Mouse (Mus musculus): ENCODE measurements around the gene Arl2bp.

The Arl2bp gene

DNA sequence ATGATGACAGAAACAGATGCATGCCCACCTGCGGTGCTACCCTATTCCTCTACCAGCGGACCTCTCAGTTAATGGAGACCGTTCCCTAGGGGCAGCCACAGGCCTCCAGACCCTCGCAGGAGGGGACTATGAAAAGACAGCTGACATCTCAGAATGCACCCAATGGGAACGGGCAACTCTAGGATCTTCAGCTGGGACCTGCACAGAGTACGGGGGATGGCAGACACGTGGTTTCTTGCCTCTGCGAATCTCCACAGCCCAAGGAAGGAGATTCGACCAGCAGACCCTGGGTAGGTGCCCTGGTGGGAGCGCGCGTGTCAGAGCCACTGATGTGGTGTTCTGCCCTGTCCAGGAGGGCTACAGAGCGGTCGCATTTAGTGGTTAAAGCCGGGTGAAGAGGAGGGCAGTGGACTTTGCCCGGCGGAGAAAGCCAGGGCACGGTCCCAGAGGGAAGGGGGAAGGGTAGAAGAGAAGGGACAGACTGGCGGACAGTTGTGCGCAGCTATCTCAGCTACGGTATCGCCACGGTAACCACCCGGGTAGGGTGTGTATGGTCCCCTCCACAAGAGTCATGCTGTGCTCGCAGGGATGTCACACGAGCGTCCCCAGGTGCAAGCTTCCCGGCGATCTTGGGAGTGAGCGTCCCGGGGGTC is 29.1 kb downstream of the Arl2bp start:
- DNase-seq (ENCODE audit: low read depth, low spot score), result no peak

DNA sequence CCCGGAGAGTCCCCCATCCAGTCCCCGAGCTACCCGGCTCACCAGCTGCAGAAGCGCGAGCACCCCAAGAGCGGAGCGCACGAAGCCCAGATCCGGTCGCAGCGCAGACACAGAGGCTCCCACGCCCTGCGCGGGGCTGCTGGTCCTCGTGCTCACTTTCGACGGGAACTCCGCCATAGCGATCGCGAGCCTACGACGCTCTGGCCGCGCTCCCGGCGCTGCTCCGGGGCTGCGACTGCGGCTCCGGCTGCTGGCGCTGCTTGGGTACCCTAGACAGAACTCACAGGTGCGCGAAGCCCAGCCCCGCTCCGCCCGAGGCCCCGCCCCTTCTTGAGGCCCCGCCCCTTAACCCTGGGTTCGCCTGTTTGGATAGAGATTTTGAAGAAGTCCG is 29.6 kb downstream of the Arl2bp start, which contains the start of gene Pllp:
Gene Pllp (minus strand): TSS at position 285 of the 391 bp plus-strand sequence.
- DNase-seq (ENCODE audit: low read depth, low spot score), result no peak

DNA sequence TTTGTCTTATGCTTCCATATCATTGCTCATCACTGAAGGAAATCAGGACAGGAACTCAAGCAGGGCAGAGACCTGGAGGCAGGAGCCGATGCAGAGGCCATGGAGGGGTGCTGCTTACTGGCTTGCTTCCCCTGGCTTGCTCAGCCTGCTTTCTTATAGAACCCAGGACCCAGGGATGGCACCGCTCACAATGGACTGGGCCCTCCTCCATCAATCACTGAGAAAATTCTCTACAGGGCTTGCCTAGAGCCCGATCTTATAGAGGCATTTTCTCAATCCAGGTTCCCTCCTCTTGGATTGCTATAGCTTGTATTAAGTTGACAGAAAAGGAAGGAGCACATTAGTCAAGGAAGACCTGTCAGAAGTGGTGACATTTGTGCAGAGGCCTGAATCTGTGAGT is 30.2 kb downstream of the Arl2bp start:
- DNase-seq (ENCODE audit: low read depth, low spot score), result no peak

DNA sequence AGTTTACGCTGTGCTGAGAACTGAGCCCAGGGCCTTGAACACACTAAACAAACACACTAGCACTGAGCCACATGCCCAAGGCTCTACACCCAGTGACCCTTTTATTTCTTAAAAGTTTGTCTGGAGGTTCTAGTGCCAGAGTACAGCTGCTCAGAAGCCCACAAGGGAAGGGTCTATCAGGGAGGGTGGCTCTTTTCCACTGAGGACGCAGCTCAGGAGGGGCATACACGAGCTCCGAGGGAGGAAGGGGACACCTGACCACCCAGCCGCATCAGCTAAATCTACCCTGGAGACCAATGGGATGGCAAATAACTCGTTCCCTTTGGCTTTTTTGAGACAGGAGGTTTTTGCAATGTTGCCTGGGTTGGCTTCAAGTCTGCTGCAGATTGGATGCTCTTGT is 31.6 kb downstream of the Arl2bp start:
- no peak for DNase-seq (ENCODE audit: low read depth, low spot score)

DNA sequence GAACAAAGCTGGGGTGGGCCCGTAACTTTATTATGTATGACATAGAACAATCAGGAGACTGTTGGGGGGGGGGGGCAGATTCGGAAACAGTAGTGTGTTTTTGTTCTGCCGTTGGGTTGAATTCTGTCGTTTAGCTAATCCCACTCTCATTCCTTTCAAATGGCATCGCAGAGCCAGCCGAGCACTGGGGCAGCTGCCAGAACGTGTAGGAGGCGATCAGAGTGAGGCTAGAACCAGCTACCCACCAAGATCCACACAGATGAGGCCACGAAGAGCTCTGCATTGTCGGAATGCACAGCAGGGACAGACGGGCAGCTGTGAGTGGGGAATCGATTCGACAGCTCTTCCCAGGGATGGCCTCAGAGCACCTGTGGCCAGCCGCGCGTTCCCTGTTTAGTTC is 33.0 kb downstream of the Arl2bp start:
- DNase-seq (ENCODE audit: low read depth, low spot score), result peak; percentile 58

DNA sequence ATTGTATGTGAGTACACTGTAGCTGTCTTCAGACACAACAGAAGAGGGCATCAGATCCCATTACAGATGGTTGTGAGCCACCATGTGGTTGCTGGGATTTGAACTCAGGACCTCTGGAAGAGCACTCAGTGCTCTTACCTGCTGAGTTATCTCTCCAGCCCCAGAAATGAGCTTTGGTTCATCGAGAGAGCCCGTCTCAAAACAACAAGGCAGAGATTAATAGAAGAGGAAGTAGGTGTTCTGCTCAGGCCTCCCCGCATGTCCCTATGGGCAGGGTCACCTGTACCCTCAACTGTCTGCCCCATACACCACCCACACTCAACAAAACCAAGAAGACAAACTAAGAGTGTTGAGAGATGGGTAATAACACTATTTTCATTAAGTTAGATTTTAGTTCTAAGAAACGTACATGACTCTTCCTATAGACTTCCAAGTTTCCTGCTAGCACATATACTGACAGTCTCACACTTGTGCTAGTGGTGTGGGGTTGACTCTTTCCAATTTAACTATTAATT is 34.1 kb downstream of the Arl2bp start:
- no peak for DNase-seq (ENCODE audit: low read depth, low spot score)

DNA sequence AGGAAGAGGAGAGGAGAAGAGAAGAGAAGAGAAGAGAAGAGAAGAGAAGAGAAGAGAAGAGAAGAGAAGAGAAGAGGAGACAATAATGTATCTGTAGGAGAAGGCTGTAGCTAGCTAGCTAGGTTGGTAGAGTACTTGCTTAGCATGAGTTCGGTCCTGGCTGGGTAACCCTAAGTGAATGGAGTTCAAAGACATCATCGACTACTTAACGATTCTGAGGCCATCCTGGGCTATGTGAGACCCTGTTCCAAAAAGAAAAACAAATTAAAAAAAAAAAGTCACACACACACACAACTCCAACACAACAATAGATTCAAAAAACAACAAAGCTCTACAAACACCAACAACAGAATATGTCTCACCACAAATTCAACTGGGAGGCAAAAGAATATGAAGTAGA is 35.8 kb downstream of the Arl2bp start:
- no peak for DNase-seq (ENCODE audit: low read depth, low spot score)

DNA sequence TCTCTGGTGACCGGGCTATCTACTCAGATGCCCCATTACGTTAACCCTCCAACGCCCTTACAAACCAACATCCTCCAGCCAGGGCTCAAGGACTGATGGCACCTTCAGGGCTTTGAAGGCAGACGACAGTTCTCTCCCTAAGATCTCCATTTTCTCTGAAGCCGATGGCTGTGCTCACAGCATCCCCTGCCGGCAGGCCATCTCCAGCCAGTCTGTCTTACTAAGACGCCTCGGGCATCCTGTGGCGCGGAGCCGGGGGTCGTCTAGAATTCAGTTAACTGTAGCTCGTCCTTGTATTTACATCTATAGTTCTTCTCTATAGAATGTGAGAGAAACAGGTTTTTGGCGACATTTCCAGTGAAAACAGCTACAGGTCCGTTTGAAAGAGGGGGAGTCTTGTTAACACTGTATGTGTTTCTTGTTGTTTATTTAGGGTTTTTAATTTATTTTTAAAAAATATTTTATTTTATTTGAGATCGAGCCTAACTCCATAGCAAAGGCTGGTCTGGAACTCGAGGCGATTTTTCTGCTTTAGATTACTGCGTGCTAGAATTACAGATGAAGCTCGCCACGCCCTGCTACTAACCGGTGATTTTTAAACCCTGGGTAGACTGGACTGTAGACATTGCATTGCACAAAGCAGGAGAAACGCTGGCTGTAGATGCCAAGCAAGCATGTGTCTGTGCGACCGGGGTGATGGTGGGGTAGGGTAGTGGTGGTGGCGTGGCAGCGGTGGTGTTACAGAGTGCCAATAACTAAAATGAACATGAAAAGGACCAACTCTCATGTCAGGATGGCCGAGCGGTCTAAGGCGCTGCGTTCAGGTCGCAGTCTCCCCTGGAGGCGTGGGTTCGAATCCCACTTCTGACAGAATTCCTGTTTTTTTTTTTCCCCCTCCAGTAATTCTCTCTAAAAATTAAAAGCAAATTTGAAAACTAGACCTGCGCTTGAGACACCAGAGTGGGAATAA is 36.7 kb downstream of the Arl2bp start:
- DNase-seq (ENCODE audit: low read depth, low spot score), result peak; percentile 71

DNA sequence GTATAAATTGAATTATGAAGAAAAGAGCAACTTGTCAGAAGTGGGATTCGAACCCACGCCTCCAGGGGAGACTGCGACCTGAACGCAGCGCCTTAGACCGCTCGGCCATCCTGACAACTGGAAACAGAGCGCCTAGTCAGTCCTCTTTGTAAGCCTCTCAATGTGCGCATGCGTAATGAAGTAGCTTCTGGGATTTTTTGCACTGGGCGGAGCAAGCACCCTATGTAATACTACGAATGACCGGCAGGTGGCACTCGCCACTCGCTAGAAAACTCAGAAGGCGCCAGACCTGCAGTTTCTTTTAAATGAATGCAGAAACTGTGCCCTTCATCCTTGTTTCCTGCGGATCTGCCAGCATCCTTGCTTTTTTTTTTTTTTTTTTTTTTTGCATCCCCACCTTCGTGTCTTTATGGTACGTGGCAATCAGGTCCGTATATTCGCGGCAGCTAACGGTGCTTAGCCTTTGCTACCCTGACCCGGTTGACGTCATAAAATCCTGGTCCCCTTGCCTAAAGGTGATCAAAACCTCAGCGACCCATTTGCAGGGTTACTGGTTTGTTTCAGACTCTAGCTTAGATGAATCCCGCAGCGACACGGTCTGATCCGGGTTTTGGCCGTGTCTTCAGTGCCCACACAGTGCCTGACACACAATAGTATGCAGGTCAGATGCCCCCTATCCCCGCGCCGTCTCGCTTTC is 37.7 kb downstream of the Arl2bp start:
- peak; percentile 95 for DNase-seq (ENCODE audit: low read depth, low spot score)

DNA sequence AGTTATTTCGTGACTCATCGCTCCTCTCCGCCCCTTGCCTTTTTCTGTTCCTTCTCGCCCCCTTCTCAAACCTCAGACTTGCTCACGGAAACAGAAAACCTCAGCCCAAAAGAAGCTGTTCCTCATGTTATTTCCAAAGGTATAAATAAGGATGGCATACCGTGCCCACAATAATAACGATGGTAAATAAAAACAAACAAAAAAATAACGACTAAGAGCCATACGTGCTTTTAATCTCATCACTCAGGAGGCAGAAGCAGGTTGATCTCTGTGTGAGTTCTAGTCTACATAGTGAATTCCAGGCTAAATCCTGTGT is 38.2 kb downstream of the Arl2bp start:
- no peak for DNase-seq (ENCODE audit: low read depth, low spot score)

DNA sequence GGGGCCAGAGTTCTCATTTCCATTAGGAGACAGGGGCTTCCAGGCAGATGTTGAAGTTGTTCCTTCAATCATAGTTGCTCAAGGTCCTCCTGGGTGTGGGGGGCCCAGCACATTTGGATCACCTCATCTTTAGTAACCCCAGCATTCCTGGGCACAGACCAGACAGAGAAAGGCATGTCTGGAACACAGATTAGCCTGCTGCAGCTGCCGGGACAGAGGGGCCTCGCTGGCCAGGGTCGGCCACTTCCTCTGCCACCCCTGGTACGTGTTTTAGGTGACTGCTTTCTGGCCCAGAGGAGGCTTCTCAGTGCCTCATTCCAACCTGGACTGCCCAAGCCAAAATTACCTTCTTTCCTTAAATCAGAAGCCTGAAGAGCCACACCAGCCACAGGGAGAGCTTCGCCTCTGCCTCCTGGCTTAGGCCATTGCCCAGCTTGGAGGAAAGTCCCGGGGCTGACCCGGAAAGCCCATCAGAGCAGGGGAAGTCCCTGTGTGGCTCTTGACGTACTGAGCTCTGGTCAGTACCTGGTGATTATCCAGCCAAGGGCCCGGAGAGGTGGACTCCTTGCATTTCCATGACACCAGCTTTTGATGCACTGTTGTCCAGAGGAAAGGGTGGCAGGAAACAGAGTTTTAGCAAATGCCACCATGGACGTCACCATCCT is 39.3 kb downstream of the Arl2bp start:
- DNase-seq (ENCODE audit: low read depth, low spot score), result no peak

DNA sequence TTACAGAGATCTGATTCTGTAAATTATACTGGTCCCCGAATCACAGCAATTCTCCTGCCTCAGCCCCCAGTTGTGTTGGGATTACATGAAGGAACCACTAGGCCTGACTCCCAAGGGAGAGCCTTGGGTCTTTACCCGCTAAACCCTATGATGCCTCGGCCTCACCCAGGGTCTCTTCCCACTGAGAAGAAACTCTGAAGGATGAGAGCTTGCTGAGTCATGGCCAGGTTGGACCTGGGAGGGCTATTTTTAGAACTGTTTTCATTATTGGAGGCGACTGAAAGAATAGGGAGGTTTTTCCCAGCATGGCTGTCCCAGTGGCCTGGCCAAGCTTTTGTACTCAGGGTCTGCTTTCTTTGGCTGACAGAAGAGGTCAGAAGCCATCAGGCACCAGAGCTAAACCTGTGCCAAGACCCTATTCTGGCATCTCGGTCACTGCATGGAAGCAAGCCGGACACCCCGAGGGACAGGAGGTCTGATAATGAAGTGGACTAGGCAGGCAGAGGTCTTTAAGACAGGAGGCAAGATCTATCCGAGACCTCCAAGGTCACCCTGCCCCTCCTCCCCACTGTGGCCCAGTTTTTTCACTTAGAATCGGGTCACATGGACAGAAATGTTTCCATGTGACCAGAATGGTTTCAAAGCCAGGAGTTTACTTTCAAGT is 40.5 kb downstream of the Arl2bp start:
- DNase-seq (ENCODE audit: low read depth, low spot score), result no peak

DNA sequence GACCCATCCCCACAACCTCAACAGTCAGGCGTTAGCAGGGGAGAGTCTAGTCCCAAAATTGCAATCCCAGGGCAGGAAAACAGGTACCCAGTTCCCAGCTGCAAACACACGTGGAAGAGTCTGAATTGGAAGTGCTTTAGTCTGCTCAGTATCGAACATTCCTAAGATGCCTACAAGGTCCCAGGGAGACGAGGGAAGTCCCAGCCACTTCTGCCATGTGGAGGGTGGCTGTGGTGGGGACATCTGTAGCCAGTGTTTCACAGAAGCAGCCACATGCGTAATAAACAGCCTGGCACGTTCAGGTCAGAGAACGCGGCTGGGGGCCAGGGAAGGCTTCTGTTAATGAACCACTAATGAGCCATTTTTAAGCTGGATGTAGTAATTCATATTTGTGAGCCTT is 43.9 kb downstream of the Arl2bp start:
- DNase-seq (ENCODE audit: low read depth, low spot score), result no peak

DNA sequence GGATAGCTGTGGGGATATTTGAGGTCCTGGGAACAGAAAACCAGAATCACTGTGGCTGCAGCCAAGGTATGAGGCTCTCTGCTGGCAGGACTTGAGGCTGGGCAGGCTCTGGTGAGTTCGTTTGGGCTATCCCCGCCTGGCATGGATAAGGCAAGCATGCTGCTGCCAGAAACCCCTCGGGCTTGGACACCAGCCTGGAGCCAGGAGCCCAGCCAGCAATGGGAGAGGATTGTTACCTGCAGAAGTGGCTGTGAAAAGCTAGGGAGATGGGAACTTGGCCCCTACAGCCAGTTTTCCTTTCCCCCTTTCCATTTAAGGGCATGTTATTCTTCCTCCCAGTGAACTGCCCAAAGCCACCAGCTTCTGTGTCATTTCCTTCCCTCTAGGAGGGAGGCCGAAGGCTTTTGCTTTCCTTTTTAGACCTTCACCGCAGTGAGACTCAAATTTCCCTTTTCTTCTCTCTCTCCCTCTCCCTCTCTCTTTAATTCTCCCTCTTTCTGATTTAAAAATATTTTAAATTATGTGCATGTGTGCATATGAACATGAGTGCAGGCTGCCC is 44.8 kb downstream of the Arl2bp start:
- no peak for DNase-seq (ENCODE audit: low read depth, low spot score)

DNA sequence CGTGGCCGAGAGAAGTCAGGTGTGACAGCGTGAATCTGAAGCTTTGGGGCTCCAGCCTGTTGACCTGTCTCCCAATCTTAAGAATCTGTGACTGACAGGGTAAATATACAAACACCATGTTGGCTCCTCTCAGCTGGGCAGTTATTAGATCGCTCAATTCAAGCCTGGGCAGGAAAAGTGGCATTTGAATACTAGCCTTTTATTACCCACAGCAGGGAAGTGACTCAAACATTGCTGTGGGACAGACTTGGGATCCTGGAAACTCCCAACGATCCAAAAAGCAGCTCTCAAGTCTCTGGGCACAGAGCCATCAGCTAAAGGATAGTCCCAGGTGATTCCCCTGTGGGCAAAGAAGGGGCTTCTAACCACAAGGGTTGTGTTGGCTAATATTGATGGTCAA is 48.2 kb downstream of the Arl2bp start:
- DNase-seq (ENCODE audit: low read depth, low spot score), result no peak

DNA sequence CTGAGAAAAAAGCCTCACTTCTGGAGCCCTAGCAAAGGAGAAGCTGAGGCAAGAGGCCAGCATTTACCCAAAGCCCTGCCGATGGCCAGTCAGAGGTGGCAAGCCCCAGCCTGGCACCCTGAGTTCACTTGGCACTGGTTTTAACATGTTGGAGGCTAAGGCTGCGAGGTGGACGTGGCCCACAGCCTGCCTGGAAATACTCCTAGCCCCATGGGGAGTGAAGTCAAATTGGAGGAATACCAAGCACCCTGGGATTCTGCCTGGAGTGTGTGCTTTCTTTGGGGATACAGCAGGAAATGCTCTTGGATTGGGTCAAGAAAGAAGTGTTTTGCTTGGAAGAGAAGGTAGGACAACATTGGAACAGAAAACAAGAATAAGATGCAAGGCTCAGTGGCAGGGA is 49.5 kb downstream of the Arl2bp start:
- DNase-seq (ENCODE audit: low read depth, low spot score), result no peak

DNA sequence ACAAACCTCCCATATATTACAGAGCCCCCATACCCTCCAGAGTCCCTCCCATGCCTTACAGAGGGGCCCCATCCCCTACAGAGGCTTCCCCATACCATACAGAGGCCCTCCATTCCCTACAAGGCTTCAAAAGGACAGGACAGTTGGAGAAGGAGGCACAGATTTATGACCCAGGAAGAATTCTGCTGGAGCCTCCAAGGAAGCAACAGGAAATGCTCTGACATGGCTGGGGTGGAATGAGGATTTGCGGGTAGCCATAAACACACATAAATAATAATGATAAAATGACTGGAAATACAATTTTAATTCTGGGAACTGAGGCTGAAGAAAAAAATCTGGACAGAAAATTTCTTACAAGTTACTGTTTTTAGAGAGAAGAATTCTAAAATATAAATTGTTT is 50.4 kb downstream of the Arl2bp start:
- DNase-seq (ENCODE audit: low read depth, low spot score), result no peak
